Mouse (Mus musculus) limb, embryonic 12.5 days (tissue): ENCODE measurements around the gene Vps29. TPM values are rescaled to one million over a fixed set of nuclear protein-coding genes. Genes with fewer than 3 reads are reported as not detected.

ENCODE experiments used
- ATAC-seq: fragments of 200-750 bp; cut with Nextera tagmentation; 2 replicates; pipeline ENCODE4 v1.8.0; 2017; ENCODE audit warnings: low read depth, moderate TSS enrichment; ENCODE audit not compliant: insufficient number of reproducible peaks, insufficient read depth, low FRiP score, low TSS enrichment
- H3K27ac ChIP-seq: fragments of 300-500 bp; sonication (generic); 2 replicates; pipeline ENCODE4 v1.5.1; 2016; ENCODE audit warnings: mild to moderate bottlenecking, moderate library complexity
- H3K27me3 ChIP-seq: fragments of 300-500 bp; sonication (generic); 2 replicates; pipeline ENCODE4 v1.6.1; 2016; ENCODE audit warnings: mild to moderate bottlenecking, moderate library complexity
- H3K36me3 ChIP-seq: fragments of 300-500 bp; sonication (generic); 2 replicates; pipeline ENCODE4 v1.6.1; 2016; ENCODE audit warnings: mild to moderate bottlenecking, moderate library complexity
- H3K4me1 ChIP-seq: fragments of 300-500 bp; sonication (generic); replicated peaks from 2 replicates; pipeline ENCODE4 v1.6.1; 2016
- H3K4me2 ChIP-seq: fragments of 300-500 bp; sonication (generic); 2 replicates; pipeline ENCODE4 v1.6.1; 2016; ENCODE audit warnings: mild to moderate bottlenecking, moderate library complexity
- H3K4me3 ChIP-seq: fragments of 300-500 bp; sonication (generic); replicated peaks from 2 replicates; pipeline ENCODE4 v1.5.1; 2016; ENCODE audit warnings: mild to moderate bottlenecking
- H3K9ac ChIP-seq: fragments of 300-500 bp; sonication (generic); replicated peaks from 2 replicates; pipeline ENCODE4 v1.6.1; 2016; ENCODE audit warnings: mild to moderate bottlenecking, moderate library complexity
- H3K9me3 ChIP-seq: fragments of 300-500 bp; sonication (generic); 2 replicates; pipeline ENCODE4 v1.6.1; 2016; ENCODE audit warnings: mild to moderate bottlenecking, moderate library complexity
- WGBS: fragments of 180-500 bp; shearing (Covaris S2); methylation state at CpG from one replicate; pipeline ENCODE4 v1.1.7; 2016; 5-methylcytosine and 5-hydroxymethylcytosine counted together
- polyA plus RNA-seq: library from polyadenylated mRNA; unstranded; fragments of >200 nt; fragmentation: Nextera tagmentation; extraction: Ambion mirVana; gene quantifications from 2 replicates; pipeline ENCODE4 v1.2.1, GENCODE M21; 2016

Vps29 gene
- 167 and 170 TPM in 2 replicates for polyA plus RNA-seq

DNA sequence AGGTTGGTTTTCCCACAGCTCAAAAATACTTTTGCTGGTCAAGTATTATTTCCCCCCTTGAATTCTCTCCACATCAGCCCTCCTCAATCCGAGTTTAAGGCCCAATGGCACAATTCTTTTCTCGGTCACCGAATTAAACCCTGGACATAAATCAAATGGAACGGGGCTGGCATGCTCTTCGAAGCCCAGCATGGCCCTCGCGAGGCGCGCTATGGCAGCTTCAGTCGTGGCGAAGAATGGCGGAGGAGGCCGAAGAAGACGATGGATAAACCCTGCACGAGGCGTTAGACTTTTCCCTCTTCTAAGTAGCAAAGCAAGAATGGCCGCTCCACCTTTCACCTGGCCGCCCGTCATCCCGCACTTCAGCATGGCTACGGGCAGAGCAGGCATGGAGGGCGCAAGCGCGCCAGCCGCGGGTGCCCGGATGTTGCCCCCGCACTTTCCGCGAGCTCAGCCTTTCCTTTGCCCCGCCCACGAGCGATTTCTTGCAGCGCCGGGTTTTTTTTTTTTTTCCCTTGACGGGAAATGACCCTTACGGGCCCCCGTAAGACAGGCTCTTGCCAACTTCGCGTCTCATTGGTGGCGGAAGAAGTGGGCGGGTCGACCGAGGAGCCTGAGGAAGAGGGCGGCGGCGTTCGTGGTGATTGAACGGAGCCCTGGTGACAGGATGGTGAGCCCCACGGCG, at the start of gene Vps29, which contains the start of gene Rad9b:
TSS of gene Vps29 (plus strand) at position 563 of the 685 bp plus-strand sequence.
TSS of gene Rad9b (minus strand) at position 427 of the 685 bp plus-strand sequence.
- Histone ChIP-seq H3K27me3 (no peaks in the 10 kb centered on the region), H3K4me3 (peak within 1 kb of the TSS; percentile 91), H3K4me1 (peaks cover 8% of the 10 kb centered on the region), H3K36me3 (peaks cover 2% of the 10 kb centered on the region; the same call in 1 of the 2 replicates), H3K9me3 (no peaks in the 10 kb centered on the region), H3K27ac (peak within 1 kb of the TSS; percentile 72), H3K9ac (peak within 1 kb of the TSS; percentile 90), H3K4me2 (peak within 1 kb of the TSS; percentile 88)
- ATAC-seq = peak; percentile 87
- WGBS = 2% methylated on average over 51 of the region's 51 CpGs

DNA sequence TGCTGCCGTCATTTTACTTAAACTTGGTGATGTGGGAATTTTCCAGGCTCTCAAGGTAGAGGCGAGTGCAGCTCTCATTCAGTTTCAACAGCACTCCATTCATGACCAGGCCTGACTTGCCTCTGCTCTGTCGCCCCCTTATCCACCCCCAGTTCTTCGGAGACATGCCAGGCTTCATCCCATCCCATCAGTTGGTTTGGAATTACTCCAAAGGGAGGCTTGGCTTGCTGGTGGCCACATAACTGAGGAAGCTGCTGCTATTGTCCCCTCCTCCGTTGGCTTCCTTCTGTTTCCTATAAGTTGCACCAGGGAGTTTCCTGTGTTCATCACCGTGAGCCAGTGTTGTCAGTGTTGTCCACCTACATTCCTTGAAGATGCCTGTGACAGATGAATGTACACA, 49.6 kb upstream of the Vps29 start:
- Histone ChIP-seq H3K4me2 (no peak overlapping the region), H3K4me3 (no peak overlapping the region), H3K36me3 (peaks cover 13% of the 10 kb centered on the region; the same call in 1 of the 2 replicates), H3K4me1 (peaks cover 27% of the 10 kb centered on the region), H3K9ac (no peak overlapping the region), H3K9me3 (no peaks in the 10 kb centered on the region), H3K27ac (0 out of 2 replicates have a peak overlapping the region, but pooled peaks have one; percentile 19), H3K27me3 (no peaks in the 10 kb centered on the region)
- WGBS = 88% methylated on average over 6 of the region's 6 CpGs
- ATAC-seq = no peak

DNA sequence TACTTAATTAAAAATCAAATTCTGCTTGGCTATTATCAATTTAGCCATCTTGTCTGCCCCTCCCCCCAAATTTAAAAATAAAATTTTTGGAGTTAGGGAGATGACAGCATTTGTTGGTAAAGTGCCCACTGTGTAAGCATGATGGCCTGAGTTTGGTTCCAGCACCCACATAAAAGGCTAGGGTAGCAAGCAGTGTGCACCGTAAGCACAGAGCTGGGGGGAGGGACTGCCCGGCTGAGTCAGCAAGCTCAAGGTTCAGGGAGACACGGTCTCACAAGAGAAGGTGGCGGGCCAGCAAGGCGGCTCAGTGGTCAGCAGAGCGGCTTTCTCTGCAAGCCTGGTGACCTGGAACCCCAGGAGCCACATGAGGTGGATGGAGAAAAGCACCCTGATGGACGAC, 48.7 kb upstream of the Vps29 start:
- 91% methylated on average over 7 of the region's 7 CpGs for WGBS

DNA sequence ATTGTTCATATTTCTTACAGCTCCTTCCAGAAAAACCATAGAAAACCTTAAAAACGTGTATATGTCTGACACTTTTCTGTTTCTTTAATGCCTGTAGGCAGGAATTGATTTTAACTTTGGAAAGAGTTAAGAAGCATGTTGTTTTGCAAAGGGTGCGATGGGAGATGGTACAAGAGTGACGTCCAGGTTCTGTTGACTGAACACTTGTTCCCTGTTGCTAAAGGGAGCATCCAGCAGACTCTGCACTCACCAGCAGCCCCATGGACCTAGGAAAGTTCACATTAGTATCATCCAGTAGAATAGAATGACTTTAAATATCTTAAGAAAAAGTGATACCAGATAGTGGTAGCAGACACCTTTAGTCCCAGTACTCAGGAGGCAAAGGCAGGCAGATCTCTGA, 47.6 kb upstream of the Vps29 start:
- no peak overlapping the region for H3K9ac ChIP-seq
- no peak overlapping the region for H3K27ac ChIP-seq
- H3K36me3 ChIP-seq = peaks cover 26% of the 10 kb centered on the region
- 88% methylated on average over 3 of the region's 3 CpGs for WGBS
- no peaks in the 10 kb centered on the region for H3K9me3 ChIP-seq
- H3K4me1 ChIP-seq = peaks cover 26% of the 10 kb centered on the region
- no peak overlapping the region for H3K4me2 ChIP-seq
- ATAC-seq = no peak
- no peak overlapping the region for H3K4me3 ChIP-seq
- no peaks in the 10 kb centered on the region for H3K27me3 ChIP-seq

More for the DNA sequence above, 48.7 kb upstream of the Vps29 start:
- Histone ChIP-seq H3K9me3 (no peaks in the 10 kb centered on the region), H3K36me3 (peaks cover 16% of the 10 kb centered on the region), H3K4me2 (no peak overlapping the region), H3K27ac (no peak overlapping the region), H3K9ac (no peak overlapping the region), H3K27me3 (no peaks in the 10 kb centered on the region), H3K4me3 (no peak overlapping the region), H3K4me1 (peaks cover 26% of the 10 kb centered on the region)
- ATAC-seq = no peak

DNA sequence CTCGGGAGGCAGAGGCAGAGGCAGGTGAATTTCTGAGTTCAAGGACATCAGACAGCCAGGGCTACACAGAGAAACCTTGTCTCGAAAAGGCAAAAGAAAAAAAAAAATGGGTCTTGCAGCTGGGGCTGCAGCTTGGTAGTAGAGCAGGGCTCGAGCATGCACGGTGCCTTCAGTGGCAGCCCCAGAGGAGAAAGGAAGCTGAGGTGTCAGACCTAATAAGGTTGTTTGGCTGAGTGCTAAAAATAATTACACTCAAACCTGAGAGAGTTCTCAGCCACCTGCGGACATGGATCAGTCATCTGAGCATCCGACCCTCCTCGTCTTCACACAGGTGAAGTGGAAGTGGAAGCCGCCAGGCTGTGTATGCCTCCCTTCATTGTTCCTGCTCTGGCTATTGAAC, 43.5 kb upstream of the Vps29 start:
- no peak overlapping the region for H3K4me3 ChIP-seq
- no peaks in the 10 kb centered on the region for H3K27me3 ChIP-seq
- H3K9me3 ChIP-seq = no peaks in the 10 kb centered on the region
- H3K9ac ChIP-seq = no peak overlapping the region
- H3K4me2 ChIP-seq = no peak overlapping the region
- peaks cover 55% of the 10 kb centered on the region for H3K36me3 ChIP-seq
- WGBS = 89% methylated on average over 8 of the region's 8 CpGs
- H3K4me1 ChIP-seq = no peaks in the 10 kb centered on the region; the same call in 1 of the 2 replicates
- ATAC-seq = no peak
- H3K27ac ChIP-seq = no peak overlapping the region

DNA sequence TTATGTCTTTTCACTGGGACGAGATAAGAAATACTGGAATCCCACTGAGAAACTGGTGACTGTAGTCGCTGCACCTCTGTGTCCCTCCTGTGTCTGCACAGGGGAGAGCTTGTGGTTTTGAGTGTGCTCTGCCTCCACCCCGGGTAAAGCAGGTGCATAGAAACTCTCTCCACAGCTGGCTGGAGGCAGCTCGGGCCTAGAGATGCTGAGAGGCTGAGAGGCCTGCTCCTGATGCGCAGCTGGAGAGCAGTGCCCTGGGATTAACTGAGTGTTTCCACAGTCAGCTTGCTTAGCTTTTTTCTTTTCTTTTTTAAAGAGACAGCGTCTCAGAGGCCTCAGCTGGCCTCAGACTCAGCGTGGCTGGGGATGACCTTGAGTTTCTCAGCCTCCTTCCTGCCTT, 42.5 kb upstream of the Vps29 start:
- Histone ChIP-seq H3K4me2 (no peak overlapping the region), H3K9ac (no peak overlapping the region), H3K9me3 (no peaks in the 10 kb centered on the region), H3K36me3 (peaks cover 61% of the 10 kb centered on the region), H3K4me1 (no peaks in the 10 kb centered on the region; the same call in 1 of the 2 replicates), H3K4me3 (no peak overlapping the region), H3K27ac (no peak overlapping the region), H3K27me3 (no peaks in the 10 kb centered on the region)
- ATAC-seq = no peak
- WGBS = 71% methylated on average over 7 of the region's 7 CpGs

DNA sequence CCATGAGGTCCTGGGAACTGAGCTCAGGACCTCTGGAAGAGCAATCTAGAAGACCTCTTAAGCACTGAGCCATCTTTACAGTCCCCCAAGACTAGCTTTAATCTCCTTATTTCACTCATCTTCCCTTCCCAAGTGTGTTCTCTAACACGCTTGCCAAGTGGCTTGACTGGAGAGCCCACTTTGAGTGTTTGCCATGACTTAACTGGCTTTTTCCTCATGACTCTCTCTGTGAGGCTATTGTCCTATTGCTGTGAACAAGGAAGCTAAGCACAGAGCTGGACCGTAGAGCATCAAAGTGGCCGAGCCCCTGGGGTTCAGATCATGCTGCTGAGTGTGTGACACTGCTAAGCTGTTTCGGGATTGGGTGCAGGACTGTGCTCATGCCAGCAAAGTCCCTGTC, 41.8 kb upstream of the Vps29 start:
- Histone ChIP-seq H3K4me2 (no peak overlapping the region), H3K36me3 (peaks cover 67% of the 10 kb centered on the region), H3K27ac (no peak overlapping the region), H3K9ac (no peak overlapping the region), H3K4me3 (no peak overlapping the region), H3K27me3 (no peaks in the 10 kb centered on the region), H3K9me3 (no peaks in the 10 kb centered on the region), H3K4me1 (no peaks in the 10 kb centered on the region; the same call in 1 of the 2 replicates)
- no peak for ATAC-seq
- WGBS = 93% methylated on average over 4 of the region's 4 CpGs

DNA sequence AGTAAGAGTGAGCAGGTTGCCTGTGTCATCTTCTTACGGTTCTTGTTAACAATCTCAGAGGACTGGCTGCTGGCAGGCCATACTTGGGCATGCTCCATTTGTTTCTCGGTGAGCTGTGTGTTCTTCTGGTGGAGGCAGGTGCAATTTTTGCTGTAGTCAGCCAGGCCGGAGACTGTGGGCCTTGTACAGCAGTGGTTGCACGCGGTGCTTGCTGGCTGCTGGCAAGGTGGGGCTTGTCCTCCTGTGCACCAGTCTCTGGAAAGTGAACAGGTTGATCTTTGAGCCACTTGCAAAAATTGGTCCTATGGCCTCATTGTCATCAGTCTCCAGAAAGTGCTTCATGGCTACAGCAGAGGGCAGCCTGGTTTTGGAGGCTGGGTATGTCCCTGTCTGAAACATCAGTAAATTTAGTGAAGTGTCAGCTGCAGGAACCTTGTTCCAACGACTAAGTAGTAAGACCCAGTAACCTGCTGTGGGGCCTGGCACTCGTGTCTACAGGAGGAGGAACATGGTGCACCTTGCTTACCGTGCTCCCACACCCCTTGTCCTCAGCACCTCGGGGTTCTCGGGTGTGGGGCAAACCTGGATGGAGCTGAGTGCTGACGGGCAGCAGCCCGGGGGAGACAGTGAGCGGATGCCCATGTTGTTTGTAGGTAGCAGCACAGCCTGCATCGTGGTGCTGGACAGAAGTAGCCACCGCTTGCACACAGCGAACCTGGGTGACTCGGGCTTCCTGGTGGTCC, 41.1 kb upstream of the Vps29 start:
- Histone ChIP-seq H3K36me3 (peaks cover 71% of the 10 kb centered on the region), H3K4me2 (no peak overlapping the region), H3K27ac (no peak overlapping the region), H3K4me3 (no peak overlapping the region), H3K4me1 (no peaks in the 10 kb centered on the region; the same call in 1 of the 2 replicates), H3K27me3 (no peaks in the 10 kb centered on the region), H3K9me3 (no peaks in the 10 kb centered on the region), H3K9ac (no peak overlapping the region)
- no peak for ATAC-seq
- 90% methylated on average over 17 of the region's 17 CpGs for WGBS

DNA sequence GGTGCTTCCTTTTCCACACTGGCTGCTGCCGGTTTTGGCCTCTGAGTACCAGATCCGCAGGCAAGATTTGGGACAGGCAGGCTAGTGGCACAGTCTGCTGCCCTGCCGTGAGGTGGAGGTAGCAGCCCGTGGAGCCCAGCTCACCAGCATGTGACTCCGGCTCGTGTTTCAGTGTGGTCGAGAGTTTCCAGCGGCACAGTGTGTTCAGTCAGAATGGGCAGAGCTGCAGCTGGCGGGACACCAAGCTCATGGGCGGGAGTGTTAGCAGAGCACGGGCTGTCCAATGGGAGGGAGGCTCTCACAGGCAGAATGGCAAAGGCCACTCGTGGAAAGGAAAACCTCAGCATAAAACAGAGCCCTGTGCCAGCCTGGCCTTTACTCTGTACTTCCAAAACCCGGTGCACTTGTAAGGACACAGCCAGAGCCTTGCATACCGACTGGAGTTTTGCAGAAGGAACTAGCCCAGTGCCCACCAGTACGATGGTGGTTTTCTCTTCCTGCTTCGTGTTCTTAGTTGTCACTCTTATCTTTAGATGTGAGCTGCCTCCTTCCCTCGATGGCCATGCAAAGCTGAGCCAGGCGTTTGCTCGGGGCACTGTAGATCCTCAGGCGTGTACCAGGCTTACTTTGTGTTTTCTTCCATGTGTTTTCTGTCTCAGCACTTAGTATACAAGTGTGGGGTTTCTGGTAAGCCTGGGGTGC, 39.1 kb upstream of the Vps29 start:
- H3K36me3 ChIP-seq = peaks cover 68% of the 10 kb centered on the region
- no peak overlapping the region for H3K9ac ChIP-seq
- H3K27me3 ChIP-seq = no peaks in the 10 kb centered on the region
- 73% methylated on average over 20 of the region's 20 CpGs for WGBS
- no peaks in the 10 kb centered on the region for H3K9me3 ChIP-seq
- no peak overlapping the region for H3K4me2 ChIP-seq
- ATAC-seq = no peak
- H3K27ac ChIP-seq = no peak overlapping the region
- peaks cover 7% of the 10 kb centered on the region for H3K4me1 ChIP-seq
- H3K4me3 ChIP-seq = no peak overlapping the region

DNA sequence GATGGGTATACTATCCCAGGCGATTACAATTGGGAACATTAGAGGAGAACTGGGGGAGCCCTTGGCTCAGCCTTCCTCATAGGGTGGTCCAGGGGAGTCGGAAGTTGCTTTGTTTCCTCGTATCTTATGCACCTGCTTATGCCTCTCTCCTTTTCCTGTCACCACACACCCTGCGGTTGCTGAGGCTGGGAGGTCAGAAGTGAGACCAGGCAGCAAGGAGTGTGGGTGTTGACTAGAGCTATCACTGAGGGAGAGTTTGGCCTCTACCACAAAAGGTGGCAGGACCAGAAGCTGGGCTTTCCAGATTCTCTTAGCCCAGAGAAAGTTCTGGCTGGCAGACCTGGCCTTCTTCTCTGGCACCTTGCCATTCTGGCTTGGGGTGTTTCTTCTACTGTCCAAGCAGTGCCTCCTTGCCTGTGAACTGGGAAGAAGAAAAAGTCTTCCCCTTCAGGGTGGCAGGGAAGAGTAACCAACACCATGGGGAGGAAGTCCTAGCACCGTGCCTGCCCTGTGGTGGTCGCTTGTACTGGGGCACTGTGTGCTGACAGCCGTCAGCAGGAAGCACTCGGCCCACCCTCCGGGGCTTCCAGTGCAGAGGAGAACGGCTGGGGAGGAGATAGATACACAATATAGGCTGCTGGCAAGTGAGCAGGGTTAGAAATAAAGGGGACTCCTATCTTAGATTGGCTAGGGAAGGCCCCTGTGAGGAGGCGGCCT, 36.7 kb upstream of the Vps29 start:
- Histone ChIP-seq H3K4me3 (no peak overlapping the region), H3K9me3 (no peaks in the 10 kb centered on the region), H3K9ac (no peak overlapping the region), H3K4me2 (no peak overlapping the region), H3K4me1 (peaks cover 7% of the 10 kb centered on the region), H3K27me3 (no peaks in the 10 kb centered on the region), H3K27ac (no peak overlapping the region), H3K36me3 (peaks cover 74% of the 10 kb centered on the region)
- 85% methylated on average over 11 of the region's 11 CpGs for WGBS
- no peak for ATAC-seq
